Comparison of ENCODE assay signal across 14 mouse cellular contexts in genomic region chr17:50609908-50610307, GRCm38 (mm10).
"Had no signal": no experiment of that assay in that cellular context is flagged by ENCODE, and none has a peak within 500 bp of the region (broad histone marks: within the 10 kb centered on the region; RNA-seq: fewer than 3 reads in every experiment).

No protein-coding gene starts in this region.

- H3K27ac ChIP-seq: limb, embryonic 10.5 days; liver, embryonic 15.5 days; midbrain, embryonic 13.5 days; stomach, postnatal 0 days had no signal

- H3K4me1 ChIP-seq: limb, embryonic 10.5 days; liver, embryonic 15.5 days; midbrain, embryonic 13.5 days had no signal

- DNase-seq: kidney, adult 8-10 months; kidney, postnatal 36 days; layer of hippocampus, adult 9-11 months; lung, adult 2 months; retina, postnatal 1 day; right cerebral cortex, postnatal 4 days; thymus, postnatal 4 days had no signal

- H3K4me3 ChIP-seq: limb, embryonic 10.5 days; liver, embryonic 15.5 days; midbrain, embryonic 13.5 days had no signal

- H3K27me3 ChIP-seq: liver, embryonic 15.5 days; midbrain, embryonic 13.5 days had no signal

- ATAC-seq: inflammation-experienced regulatory T-cells, adult 6 months; intestine, postnatal 0 days; lung, postnatal 0 days; midbrain, embryonic 13.5 days had no signal
